Mouse (Mus musculus): ENCODE data around the gene Rbm25. TPM values are rescaled to one million over a fixed set of nuclear protein-coding genes. Genes with fewer than 3 reads are reported as not detected.

Gene Rbm25
- total and polyA plus RNA-seq, 2 experiments from 2014 or later: 65.1 to 230 TPM

GRCm38 (mm10) chr12:83706951-83707350 lies 75.9 kb downstream of the Rbm25 start:
- whole genome bisulfite sequencing: 91% methylated on average over 4 of the region's 4 CpGs
- no peak overlapping the region for H3K9ac ChIP-seq (replicated peaks; ENCODE audit: low read length)
- H3K27me3 ChIP-seq (ENCODE audit: insufficient read depth, low read length): no peaks in the 10 kb centered on the region
- H3K4me1 ChIP-seq (ENCODE audit: insufficient read depth, low read length): no peaks in the 10 kb centered on the region
- no peaks in the 10 kb centered on the region; the same call in 1 of the 2 replicates for H3K36me3 ChIP-seq (ENCODE audit: insufficient read depth, low read length)
- no peak overlapping the region for H3K27ac ChIP-seq
- ATAC-seq: no peak
- H3K9me3 ChIP-seq (ENCODE audit: low read length): no peaks in the 10 kb centered on the region
- no peak for DNase-seq (ENCODE audit: low spot score)
- no peak overlapping the region for H3K4me2 ChIP-seq (ENCODE audit: low read depth, low read length)
- no peak for TF ChIP-seq CTCF (IDR thresholded peaks at IDR 0.05; ENCODE audit: low read depth)
- H3K4me3 ChIP-seq (ENCODE audit: low read length): no peak overlapping the region

GRCm38 (mm10) chr12:83708160-83709092 lies 77.4 kb downstream of the Rbm25 start:
- ATAC-seq: no peak
- TF ChIP-seq CTCF (IDR thresholded peaks at IDR 0.05; ENCODE audit: low read depth): no peak
- peaks cover 14% of the 10 kb centered on the region; the same call in 1 of the 2 replicates for H3K36me3 ChIP-seq (ENCODE audit: insufficient read depth, low read length)

GRCm38 (mm10) chr12:83709934-83710333 lies 78.9 kb downstream of the Rbm25 start:
- DNase-seq (ENCODE audit: low spot score) (no peak), ATAC-seq (no peak)
- H3K4me3 ChIP-seq (ENCODE audit: low read length): no peak overlapping the region
- no peak overlapping the region for H3K27ac ChIP-seq
- 92% methylated on average over 2 of the region's 2 CpGs for WGBS
- H3K36me3 ChIP-seq (ENCODE audit: insufficient read depth, low read length): peaks cover 23% of the 10 kb centered on the region; the same call in 1 of the 2 replicates
- H3K27me3 ChIP-seq (ENCODE audit: insufficient read depth, low read length): no peaks in the 10 kb centered on the region
- no peaks in the 10 kb centered on the region for H3K4me1 ChIP-seq (ENCODE audit: insufficient read depth, low read length)
- TF ChIP-seq CTCF (IDR thresholded peaks at IDR 0.05; ENCODE audit: low read depth): no peak
- H3K9me3 ChIP-seq (ENCODE audit: low read length): no peaks in the 10 kb centered on the region
- no peak overlapping the region for H3K4me2 ChIP-seq (ENCODE audit: low read depth, low read length)
- H3K9ac ChIP-seq (replicated peaks; ENCODE audit: low read length): no peak overlapping the region

More at GRCm38 (mm10) chr12:83708160-83709092, 77.4 kb downstream of the Rbm25 start:
- Histone ChIP-seq H3K9me3 (ENCODE audit: low read length) (no peaks in the 10 kb centered on the region), H3K9ac (replicated peaks; ENCODE audit: low read length) (no peak overlapping the region), H3K27ac (no peak overlapping the region), H3K4me3 (ENCODE audit: low read length) (no peak overlapping the region), H3K4me1 (ENCODE audit: insufficient read depth, low read length) (no peaks in the 10 kb centered on the region), H3K27me3 (ENCODE audit: insufficient read depth, low read length) (no peaks in the 10 kb centered on the region), H3K4me2 (ENCODE audit: low read depth, low read length) (no peak overlapping the region)
- DNase-seq (ENCODE audit: low spot score): no peak
- WGBS: 86% methylated on average over 7 of the region's 7 CpGs

- WGBS: 49% methylated on average over 2 of the region's 2 CpGs
- ATAC-seq: peak; percentile 43; the same call in 1 of the 2 replicates
- H3K4me1 ChIP-seq (ENCODE audit: insufficient read depth, low read length): no peaks in the 10 kb centered on the region
- H3K4me2 ChIP-seq (ENCODE audit: low read depth, low read length): no peak overlapping the region
- H3K27ac ChIP-seq: no peak overlapping the region
- no peaks in the 10 kb centered on the region for H3K9me3 ChIP-seq (ENCODE audit: low read length)
- TF ChIP-seq CTCF (IDR thresholded peaks at IDR 0.05; ENCODE audit: low read depth): peak; percentile 79
- H3K4me3 ChIP-seq (ENCODE audit: low read length): no peak overlapping the region
- no peaks in the 10 kb centered on the region for H3K27me3 ChIP-seq (ENCODE audit: insufficient read depth, low read length)
- peaks cover 43% of the 10 kb centered on the region for H3K36me3 ChIP-seq (ENCODE audit: insufficient read depth, low read length)
- H3K9ac ChIP-seq (replicated peaks; ENCODE audit: low read length): no peak overlapping the region
- DNase-seq (ENCODE audit: low spot score): peak; percentile 85
Measured at GRCm38 (mm10) chr12:83713749-83714148, 82.7 kb downstream of the Rbm25 start.

GRCm38 (mm10) chr12:83716416-83717184 lies 85.6 kb downstream of the Rbm25 start:
- DNase-seq (ENCODE audit: low spot score) (no peak), ATAC-seq (no peak)
- no peak overlapping the region for H3K4me3 ChIP-seq (ENCODE audit: low read length)
- no peak overlapping the region for H3K9ac ChIP-seq (replicated peaks; ENCODE audit: low read length)
- TF ChIP-seq CTCF (IDR thresholded peaks at IDR 0.05; ENCODE audit: low read depth): no peak
- H3K4me2 ChIP-seq (ENCODE audit: low read depth, low read length): no peak overlapping the region
- no peak overlapping the region for H3K27ac ChIP-seq
- H3K27me3 ChIP-seq (ENCODE audit: insufficient read depth, low read length): no peaks in the 10 kb centered on the region
- H3K9me3 ChIP-seq (ENCODE audit: low read length): no peaks in the 10 kb centered on the region
- H3K4me1 ChIP-seq (ENCODE audit: insufficient read depth, low read length): no peaks in the 10 kb centered on the region
- 85% methylated on average over 15 of the region's 15 CpGs for WGBS
- peaks cover 43% of the 10 kb centered on the region for H3K36me3 ChIP-seq (ENCODE audit: insufficient read depth, low read length)

- Histone ChIP-seq H3K27ac (no peak overlapping the region), H3K9me3 (ENCODE audit: low read length) (no peaks in the 10 kb centered on the region), H3K27me3 (ENCODE audit: insufficient read depth, low read length) (no peaks in the 10 kb centered on the region), H3K4me1 (ENCODE audit: insufficient read depth, low read length) (no peaks in the 10 kb centered on the region), H3K9ac (replicated peaks; ENCODE audit: low read length) (no peak overlapping the region), H3K4me2 (ENCODE audit: low read depth, low read length) (no peak overlapping the region), H3K36me3 (ENCODE audit: insufficient read depth, low read length) (peaks cover 40% of the 10 kb centered on the region), H3K4me3 (ENCODE audit: low read length) (no peak overlapping the region)
- 100% methylated on average over 1 of the region's 1 CpGs for WGBS
- TF ChIP-seq CTCF (IDR thresholded peaks at IDR 0.05; ENCODE audit: low read depth): no peak
- no peak for ATAC-seq
- no peak for DNase-seq (ENCODE audit: low spot score)
Measured at GRCm38 (mm10) chr12:83719431-83719830, 88.4 kb downstream of the Rbm25 start.
